Mouse (Mus musculus): ENCODE measurements around the gene Kcnj6.

Gene Kcnj6

DNA sequence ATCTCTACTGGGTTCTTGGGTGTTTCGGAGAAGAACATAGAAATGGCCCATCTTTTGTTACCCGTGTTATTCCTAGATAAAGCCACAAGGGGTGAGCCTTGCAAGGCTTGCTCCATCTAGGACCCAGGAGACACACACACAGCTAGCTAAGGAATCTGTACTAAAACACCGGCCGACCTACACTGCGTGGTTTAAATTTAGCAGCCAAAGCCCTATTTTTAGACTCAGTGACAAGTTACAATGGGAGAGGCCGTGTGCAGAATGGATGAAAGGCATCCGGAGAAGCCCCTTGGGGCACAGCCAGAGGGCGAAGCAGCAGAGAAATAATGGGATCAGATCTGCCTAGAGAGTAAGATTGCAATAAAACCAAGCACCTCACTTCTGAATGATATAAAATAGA, 232.4 kb downstream of the Kcnj6 start:
- DNase-seq = peak; percentile 16 to 31

DNA sequence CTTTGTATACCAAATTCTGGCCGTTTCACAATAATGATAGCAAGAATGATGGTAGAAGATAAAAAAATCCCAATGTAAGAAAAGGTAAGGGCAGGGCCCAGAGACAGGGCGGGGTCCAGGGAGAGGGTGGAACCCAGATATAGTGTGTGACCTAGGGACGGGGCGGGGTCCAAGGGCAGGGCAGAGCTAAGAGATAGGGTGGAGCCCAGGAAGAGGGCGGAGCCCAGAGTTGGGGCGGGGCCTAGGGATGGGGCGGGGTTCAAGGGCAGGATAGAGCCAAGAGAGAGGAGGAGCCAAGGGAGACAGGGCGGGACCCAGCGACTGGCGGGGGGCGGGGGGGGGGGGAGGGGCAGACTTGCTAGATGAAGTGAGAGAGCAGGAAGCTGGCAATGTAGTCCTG, 236.8 kb downstream of the Kcnj6 start:
- DNase-seq = no peak

DNA sequence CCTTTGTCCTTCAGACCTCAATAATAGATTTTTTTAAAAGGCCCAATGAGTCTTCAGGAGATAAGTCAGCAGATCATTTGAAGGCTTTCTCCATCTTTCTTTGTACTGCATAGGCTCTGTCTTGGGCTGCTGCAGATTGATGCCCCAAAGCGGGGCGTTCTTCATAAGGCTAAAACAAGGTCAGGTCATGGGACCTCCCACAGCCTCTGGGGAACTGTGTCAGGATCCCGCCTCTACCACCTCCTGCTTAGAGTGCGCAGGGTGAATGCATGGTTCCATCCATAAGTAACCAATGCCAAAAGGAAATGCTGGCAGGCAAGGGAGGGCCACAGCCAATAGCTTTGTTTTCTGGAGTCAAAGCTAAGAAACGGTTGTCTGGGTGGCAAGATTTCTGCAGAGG, 237.7 kb downstream of the Kcnj6 start:
- no peak for DNase-seq

DNA sequence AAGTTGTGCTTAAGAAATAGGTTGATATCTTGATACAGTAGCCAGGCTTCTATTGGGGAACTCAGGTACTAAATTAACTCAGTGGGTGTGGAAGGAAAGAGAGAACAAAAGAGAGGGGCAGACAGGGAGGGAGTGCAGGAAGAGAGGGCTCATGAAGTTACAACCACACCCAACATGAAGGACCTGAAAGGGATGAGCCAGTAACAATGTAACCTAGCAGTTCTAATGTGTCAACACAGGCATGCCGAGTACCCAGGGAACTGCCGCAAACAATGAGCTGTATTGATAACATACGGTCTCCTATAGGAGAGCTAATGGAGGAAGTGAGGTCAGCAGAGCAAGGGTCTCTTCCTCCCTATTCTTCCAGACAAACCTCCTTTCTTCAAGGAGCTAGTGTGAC, 238.9 kb downstream of the Kcnj6 start:
- no peak for DNase-seq

DNA sequence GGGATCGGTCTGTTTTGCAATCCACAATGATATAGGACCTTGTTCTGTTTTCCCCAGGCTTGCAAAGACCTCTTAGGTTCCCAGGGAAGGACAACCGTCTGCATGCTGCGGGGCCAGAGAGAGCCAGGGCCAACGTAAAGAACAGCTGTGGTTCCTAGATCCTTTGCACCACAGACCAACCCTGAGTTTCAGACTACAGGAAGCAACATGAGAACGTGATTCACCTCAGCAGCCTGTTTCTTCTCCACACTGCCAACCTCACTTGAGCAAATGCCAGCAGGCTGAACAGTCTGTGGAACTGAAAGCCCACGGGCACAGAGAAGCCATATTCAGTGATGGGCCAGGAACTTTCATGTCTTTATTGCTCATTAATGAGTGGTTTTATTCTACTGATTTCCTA, 241.1 kb downstream of the Kcnj6 start:
- DNase-seq = no peak

DNA sequence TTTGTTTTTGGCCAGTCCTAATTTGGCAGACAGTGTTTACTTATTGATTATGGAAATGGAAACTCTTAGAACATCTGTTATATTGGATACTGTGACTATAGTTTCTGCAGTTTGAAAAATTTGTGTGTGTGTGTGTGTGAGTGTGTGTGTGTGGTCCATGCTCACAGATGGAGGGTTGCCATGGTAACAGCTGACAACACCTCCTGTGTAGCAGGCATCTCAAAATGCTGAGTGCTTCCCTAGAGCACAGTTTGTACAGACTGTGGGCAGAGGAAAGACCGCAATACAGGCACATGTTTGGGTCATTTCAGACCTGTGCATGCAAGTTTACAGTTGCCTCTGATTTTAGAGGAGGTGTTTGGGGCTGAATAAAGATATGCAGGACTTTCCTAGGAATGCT, 244.0 kb downstream of the Kcnj6 start:
- no peak for DNase-seq

DNA sequence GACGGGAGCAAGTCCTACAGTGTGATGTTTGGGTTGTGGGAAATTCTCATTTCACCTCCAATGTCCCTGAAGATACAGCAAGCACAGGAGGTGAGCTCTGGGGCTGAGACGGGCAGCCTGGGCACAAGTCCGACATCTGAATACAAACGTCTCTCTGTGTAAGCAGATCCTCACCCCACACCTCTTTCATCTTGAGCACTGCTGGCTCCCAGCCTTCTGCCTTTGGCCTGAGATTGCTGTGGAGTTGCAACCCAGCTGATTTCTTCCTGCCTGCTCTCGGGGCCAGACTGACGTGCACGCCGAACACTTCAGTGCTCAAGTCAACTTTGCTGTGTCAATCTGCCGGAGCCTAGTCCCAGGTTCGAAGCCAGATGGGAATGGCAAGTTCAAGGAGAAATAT, 244.7 kb downstream of the Kcnj6 start:
- no peak for DNase-seq

DNA sequence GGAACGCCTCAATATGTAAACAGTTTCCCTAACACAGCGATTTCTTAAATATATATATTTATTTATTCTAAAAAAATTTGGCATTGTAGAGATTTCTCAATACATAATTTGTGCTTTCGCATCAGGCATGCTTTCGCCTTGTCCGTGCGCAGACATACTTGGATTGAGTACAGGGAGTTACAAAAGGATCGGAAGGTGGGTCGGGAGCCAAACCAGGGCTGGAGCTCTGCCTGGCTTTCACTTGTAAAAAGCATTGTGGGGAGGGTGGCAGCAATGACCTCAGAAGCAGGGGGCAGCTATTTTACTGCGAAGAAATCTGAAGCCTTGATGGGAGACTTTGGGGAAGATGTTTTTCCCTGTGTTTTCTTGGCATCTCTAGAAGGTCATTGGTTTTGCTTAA, 252.5 kb downstream of the Kcnj6 start:
- DNase-seq = no peak

DNA sequence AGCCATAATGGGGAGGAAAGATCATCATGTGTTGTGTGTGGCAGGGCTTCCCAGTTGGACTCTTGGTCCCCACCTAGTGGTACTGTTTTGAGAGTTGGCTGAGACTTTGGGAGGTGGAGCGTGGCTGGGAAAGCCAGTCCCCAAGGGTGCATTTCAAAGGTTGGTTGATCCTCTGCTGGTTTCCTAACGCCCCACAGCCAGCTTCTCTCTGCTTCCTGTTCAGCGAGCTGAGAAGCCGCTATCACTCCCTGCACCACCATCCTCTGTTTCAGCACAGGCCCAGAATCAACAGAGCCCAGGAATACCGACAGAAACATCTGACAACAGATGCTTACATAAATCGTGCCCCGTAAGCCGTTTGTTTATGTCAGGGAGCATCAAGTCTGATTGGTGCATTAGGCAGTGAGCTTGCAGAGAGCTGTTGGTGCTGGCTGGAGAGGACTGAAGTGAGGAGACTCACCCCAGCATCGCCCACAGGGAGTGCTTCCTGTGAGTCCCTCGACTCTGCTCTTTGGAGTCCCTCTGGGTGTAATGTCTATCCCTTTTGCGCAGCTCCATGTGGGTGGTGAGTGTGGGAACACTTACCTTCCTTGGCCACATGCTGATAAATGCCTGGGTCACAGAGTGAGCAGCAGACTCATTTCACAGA, 253.5 kb downstream of the Kcnj6 start:
- peak; percentile 52 to 69 for DNase-seq

DNA sequence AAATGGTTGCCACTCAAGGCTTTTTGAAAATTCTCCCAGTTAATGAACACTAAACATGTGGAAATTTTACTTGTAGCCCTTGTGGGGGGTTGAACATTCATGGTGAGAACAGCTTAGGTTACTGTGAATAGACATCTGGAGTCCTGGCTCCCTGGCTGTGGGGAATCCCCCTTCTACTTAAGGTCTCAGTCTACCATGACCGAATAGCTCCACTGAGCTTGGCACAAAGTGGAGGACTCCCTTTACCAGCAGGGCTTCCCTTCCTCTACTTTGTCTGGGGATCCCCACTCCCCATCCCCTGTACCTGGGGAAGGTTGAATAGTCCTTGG, 260.2 kb downstream of the Kcnj6 start:
- no peak for DNase-seq

DNA sequence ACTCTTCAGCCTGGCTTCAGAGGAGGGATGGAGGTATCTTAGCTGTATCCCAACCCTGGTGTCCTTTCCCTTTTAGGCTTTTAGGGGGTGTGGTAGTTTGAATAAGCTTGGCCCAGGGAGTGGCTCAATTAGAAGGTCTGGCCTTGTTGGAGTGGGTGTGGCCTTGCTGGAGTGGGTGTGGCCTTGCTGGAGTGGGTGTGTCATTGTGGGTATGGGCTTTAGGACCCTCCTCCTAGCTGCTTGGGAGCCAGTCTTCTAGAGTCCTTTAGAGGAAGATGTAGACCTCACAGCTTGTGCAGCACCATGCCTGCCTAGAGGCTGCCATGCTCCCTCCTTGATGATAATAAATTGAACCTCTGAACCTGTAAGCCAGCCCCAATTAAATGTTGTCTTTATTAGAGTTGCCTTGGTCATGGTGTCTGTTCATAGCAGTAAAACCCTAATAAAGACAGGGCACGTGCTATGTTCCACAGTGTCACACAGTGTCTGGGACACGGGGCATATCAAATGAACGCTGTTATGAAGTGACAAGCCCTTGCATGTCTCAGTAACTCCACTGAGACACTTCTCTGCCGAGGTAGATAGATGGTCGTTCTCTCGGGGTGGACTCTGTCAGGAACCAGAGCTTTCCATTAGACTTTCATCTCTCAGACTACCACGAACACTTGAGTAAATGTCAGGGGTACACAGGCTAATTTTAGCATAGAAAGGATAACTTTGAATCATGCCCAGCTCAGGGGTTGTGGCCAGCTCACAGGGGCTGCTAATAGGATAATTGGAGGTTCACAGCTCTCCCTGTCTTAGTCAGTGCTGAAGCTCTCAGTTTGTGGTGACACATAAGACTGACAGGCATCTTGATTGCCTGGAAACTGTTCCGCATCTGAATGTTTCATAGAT, 260.8 kb downstream of the Kcnj6 start:
- no peak for DNase-seq

DNA sequence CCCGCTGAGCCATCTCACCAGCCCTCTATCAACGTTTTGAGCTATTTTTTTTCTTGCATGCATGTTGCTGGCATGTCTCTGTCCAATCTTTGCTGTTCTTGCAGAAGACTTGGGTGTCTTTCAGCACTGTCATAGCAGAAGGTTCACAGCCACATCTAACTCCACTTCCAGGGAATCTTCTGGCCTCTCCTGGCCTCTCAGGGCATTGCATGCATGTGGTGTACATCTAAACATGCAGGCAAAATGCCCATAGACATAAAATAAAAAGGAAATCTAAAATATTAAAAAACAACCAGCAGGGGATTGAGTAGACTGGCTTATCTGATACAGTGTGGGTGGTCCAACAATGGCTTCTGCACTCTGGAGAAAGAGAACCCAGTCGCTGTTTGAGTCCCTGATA, 262.0 kb downstream of the Kcnj6 start:
- DNase-seq = peak; percentile 27 to 37

DNA sequence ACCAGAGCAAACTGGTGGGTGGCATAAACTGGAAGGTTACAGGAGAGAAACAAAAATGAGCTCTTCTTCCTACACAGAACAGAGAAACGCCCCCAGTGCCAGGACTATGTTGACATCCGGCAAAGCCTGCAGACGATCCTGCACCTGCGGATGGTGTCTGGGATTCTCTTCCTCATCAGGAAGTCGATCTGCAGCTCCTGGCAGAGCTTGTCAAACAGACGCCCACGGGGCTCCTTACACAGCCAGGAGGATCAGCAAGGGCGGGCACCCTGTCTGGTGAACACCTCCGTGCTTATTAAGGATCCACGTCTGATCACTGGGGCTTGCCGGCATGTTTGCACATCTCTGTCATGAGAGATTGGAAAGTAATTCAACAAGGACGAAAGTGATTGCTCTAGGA, 266.5 kb downstream of the Kcnj6 start:
- no peak for DNase-seq

DNA sequence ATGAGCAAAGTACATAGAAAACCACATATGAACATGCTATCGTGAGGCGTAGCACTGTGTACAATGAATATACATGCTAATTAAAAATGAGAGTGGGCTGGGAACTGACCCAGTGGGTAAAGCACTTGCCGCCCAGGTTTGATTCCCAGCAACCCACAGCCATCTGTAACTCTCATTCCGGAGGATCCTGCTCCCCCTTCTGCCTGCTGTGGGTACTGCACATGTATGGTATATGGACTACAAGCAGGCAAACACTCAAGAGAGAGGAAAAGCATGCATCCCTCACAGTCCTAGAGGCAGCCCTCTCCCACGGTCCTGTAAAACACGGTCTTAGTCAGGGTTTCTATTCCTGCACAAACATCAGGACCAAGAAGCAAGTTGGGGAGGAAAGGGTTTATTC, 268.3 kb downstream of the Kcnj6 start:
- no peak for DNase-seq

DNA sequence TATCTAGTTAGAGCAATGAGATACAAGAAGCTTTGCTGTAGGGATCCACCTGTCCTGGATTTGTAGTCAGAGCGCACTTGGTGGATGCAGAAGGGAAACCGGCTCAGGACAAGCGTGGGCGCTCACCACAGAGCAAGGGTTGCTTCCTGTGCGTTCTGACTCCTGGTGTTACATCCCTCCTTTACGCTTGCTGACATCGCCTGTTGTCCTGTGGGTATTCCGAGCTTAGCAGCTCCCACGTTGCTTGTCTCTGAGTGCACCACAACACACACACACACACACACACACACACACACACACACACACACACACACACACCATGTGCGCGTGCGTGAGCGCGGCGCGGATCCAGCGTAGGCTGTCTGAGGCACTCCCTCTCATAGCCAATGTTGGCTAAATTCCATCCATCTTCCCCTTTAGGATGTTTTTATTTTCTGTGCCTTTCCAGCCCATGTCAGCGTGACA, 272.7 kb downstream of the Kcnj6 start:
- DNase-seq = peak; percentile 25 to 57

DNA sequence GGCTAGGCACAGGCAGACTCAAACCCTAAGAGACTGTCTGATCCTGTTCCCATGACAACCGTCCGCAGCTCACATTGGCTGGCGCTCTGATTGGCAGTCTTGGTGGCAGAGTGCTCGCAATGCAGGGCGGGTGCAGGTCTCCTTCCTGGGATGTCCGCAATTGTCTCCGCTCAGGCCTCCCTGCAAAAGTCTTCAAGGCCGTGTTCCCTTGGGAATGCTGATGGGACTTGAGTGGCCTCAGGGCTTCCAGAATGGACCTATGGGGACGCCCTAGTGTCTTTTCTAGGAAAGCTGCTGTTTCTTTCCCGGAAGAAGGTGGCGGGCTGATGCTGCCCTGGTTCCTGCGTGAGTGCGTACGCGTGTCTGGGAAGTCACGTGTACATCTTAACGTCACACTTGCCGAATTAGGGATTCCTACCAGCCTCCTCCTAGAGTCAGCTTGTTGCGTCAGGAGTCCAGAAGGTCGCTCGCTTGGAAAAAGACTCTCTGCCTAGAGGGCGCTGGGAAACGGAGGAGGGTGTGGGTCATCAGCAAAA, 273.4 kb downstream of the Kcnj6 start:
- peak; percentile 76 to 80 for DNase-seq

DNA sequence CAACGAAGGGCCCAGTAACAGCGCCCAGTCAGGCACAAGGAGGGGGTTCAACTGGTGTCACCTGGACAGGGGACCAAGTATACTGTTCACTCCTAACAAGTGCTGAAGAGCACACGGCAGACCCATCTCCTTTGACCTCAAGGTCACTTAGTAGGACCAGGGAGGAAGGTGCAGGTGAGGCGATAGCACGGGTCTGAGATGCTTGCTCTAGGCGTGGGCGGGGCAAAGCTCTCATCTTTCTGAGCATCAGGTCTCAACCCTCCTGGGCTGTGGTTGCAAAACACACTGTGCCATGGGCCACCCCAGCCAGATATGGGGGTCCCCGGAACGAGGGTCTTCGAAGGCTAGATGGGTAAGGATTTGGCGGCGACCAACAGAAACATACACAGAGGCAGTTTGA, 274.6 kb downstream of the Kcnj6 start:
- no peak for DNase-seq

DNA sequence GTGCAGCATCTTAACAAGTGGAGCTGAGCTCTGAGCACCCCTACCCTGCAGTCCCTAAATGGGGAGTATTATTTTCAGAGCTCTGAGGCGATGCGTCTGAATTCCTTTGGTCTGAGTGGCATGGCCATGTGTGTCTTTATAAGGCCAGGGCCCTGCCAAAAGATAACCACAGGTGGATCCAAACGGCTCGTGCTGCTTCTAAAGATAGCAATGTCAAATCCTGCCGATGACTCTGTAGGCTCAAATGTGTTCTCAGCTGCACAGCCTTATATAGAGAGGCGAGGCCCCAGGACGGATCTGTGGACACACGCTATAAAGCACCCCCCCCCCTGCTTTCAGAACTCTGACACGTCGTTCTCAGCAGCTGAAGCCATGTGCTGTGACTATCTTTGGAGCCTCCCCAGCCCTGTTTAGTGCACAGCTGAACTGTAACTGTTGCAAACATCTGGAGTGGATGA, 275.9 kb downstream of the Kcnj6 start:
- no peak for DNase-seq

DNA sequence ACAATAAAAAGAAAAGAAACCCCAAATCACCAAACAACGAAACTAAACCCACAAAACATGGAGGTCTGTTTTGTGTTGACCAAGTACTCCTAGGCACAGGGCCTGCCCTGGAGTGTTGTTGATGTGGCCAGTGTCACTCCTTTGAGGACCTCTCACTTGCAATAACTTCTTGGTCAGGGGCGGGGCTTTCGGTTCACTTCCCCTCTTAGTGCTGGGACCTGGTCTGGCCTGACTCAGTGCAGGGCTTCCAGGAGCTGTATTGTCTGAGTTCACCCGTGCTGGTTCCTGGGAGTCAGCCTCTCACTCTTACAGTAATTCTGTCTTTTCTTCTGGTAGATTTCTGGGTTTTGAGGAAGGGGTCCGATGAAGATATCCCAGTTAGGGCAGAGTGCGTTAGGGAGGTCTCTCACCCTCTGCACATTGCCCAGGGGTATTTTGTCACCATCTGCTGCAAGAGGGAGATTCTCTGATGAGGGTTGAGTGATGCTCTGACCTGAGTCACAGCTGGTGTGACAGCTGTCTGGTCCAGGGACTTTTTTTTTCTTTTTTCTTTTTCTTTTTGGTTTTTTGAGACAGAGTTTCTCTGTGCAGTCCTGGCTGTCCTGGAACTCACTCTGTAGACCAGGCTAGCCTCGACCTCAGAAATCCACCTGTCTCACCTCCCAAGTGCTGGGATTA, 276.9 kb downstream of the Kcnj6 start:
- DNase-seq = no peak

DNA sequence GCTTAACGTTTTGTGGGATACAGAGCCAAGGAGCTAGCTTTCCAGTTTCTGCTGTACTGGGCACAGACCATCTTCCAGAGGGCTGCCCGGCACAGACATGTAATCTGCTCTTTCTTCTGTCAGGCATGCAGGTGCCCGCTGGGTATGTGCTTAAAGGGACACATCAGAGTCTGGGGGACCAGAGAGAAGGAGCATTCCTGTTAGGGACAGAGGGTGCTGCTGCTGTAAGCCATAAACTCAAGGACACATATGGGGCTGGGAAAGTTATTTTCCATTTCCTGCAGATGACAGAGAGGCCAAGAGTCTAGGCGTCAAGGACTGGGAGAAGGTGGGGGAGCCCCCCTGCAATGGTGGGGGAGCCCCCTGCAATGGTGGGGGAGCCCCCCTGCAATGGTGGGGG, 278.0 kb downstream of the Kcnj6 start:
- no peak for DNase-seq

DNA sequence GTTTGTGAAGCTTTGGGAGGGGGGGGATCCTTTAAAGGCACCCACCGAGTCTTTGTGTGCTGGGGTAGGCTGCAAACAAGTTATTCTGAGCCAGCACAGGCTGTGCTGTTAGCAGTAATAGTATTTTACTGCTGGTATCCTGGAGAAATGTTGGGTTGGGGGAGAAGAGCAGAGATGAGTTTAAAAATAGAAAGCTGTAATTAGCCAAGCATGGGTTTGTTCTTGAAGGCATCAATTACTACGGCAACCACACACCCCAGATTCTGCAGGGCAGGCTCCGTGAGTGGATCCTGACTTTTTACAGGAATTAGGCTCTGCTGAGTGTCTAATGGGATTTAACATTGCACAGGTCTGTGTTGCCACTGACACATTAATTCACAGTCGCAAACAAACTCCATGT, 278.6 kb downstream of the Kcnj6 start:
- DNase-seq = no peak

DNA sequence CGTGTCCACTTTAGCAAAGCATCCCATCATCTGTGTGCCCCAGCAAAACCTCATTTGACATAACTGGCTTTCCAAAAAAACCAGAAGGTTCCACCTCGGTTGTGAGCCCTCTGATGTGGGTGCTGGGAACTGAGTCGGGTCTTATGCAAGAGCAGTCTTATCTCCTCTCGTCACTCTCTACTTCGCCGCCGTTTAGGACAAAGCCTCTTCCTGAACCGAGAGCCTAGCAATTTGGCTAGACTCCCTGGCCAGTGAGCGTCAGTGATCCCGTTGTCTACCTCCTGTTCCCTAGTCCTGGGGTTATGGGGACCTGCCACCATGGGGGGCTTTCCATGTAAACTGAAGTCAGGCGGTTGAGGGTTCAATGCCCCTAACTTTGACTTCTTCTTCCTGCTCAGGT, 280.4 kb downstream of the Kcnj6 start:
- no peak for DNase-seq

DNA sequence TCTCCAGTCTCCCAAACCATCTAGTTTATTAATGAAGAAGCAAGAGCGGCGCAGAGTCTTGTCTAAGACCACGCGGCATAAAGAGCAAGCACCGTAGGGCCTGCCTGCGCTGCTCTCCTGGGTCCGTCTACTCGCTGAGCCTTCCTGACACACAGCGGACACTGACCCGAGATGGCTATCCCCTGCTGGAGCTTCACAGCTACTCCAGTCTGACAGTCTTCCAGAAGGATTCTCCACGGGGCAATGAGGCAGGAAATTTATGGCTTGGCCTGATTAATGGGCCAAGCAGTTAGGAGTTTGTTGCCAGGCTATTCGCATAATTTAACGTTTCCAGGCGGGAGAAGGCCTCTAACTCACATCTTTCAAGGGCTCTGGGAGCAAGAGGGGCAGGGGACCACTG, 283.0 kb downstream of the Kcnj6 start:
- DNase-seq = peak; percentile 40 to 57

Data from kidney, postnatal 4 days (tissue).